Mouse (Mus musculus) cerebellum, postnatal 10 days (tissue): ENCODE measurements at regions not wholly inside any gene's neighbourhood (a gene's known extent, or its start where the extent isn't known, plus 50 kb on each side); places are given as distances from the start of the nearest gene placed in this dataset.
A peak's percentile ranks its signal among the peaks of the same experiment; 100 is the strongest.

ENCODE experiments used
- DNase-seq, 2 experiments: peaks; one replicate each; pipeline ENCODE4 v3.0.0; 2021; ENCODE audit warnings: mixed read lengths in 2 of 2

- DNase-seq, result peak in 1 of 2 experiments; percentile 22
Observed at GRCm38 (mm10) chr16:91970461-91970860, 87.6 kb upstream of the Mrps6 start.

GRCm38 (mm10) chr16:91973183-91973582 lies 84.9 kb upstream of the Mrps6 start:
- no peak for DNase-seq

GRCm38 (mm10) chr16:91976194-91976805 lies 81.8 kb upstream of the Mrps6 start:
- DNase-seq, result no peak

- DNase-seq, result no peak
Observed at GRCm38 (mm10) chr16:91978423-91978822, 79.6 kb upstream of the Mrps6 start.

- DNase-seq, result peak in 1 of 2 experiments; percentile 17
Observed at GRCm38 (mm10) chr16:91978846-91979245, 79.2 kb upstream of the Mrps6 start.

GRCm38 (mm10) chr16:91980482-91980881 lies 77.6 kb upstream of the Mrps6 start:
- peak; percentile 57 to 63 for DNase-seq

GRCm38 (mm10) chr16:91985211-91985610 lies 72.9 kb upstream of the Mrps6 start:
- DNase-seq, result no peak

- DNase-seq, result no peak
Observed at GRCm38 (mm10) chr16:91989332-91989731, 68.7 kb upstream of the Mrps6 start.

GRCm38 (mm10) chr16:91995459-91996190 lies 62.4 kb upstream of the Mrps6 start:
- DNase-seq, result peak; percentile 36 to 51

GRCm38 (mm10) chr16:92007351-92007750 lies 50.7 kb upstream of the Mrps6 start:
- no peak for DNase-seq
